Mouse (Mus musculus): ENCODE results near the gene Prr36.

DNA sequence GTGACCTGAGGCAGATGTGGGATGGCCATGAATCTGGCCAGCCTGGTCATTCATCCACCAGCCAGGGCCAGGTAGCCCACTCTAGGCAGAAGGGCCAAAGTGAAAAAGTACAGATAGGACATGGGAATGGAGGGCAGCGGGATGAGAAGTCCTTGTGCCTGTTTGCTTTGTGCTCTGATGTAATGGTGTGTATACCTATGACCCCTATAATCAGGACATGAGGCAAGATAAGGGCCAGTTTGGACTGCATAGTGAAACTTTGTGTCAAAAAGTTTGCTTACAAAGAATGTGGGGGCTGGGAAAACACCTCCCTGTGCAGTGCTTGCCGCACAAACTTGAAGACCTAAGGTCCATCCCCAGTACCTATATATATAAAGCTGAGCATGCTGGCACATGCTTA lies 31.1 kb downstream of the Prr36 start:
- TF ChIP-seq CTCF (IDR thresholded peaks at IDR 0.05; ENCODE audit: borderline replicate concordance, control insufficient read depth, extremely low read depth, insufficient read depth, low read length, poor library complexity), result no peak
- TF ChIP-seq POLR2A (IDR thresholded peaks at IDR 0.05; ENCODE audit: control insufficient read depth, extremely low read depth, insufficient read depth, low read length, poor library complexity), result no peak
